Mouse (Mus musculus) CH12.LX (cell line): ENCODE measurements at regions not wholly inside any gene's neighbourhood (a gene's known extent, or its start where the extent isn't known, plus 50 kb on each side); places are given as distances from the start of the nearest gene placed in this dataset.

Experiments
- BHLHE40 ChIP-seq: IDR thresholded peaks from 2 replicates; pipeline ENCODE4 v1.6.1; 2011; ENCODE audit warnings: mild to moderate bottlenecking, low read depth, low read length, improper control_type of control experiment
- CHD2 ChIP-seq: IDR thresholded peaks from 2 replicates; pipeline ENCODE4 v1.6.1; 2011; ENCODE audit warnings: low read length, improper control_type of control experiment
- CTCF ChIP-seq, 2 experiments: IDR thresholded peaks in 1 of 2; conservative IDR thresholded peaks in 1 of 2; 2 replicates each; pipeline ENCODE4 v1.5.1; 2011 to 2012; ENCODE audit warnings: low read depth in 2 of 2, low read length in 2 of 2, improper control_type of control experiment in 1 of 2, inconsistent platforms in 1 of 2, mild to moderate bottlenecking in 1 of 2, moderate library complexity in 1 of 2
- GABPA ChIP-seq: IDR thresholded peaks from 2 replicates; pipeline ENCODE4 v1.6.1; 2012; ENCODE audit warnings: low read depth, low read length, improper control_type of control experiment, inconsistent platforms; ENCODE audit not compliant: insufficient replicate concordance
- HCFC1 ChIP-seq: IDR thresholded peaks from 2 replicates; pipeline ENCODE4 v1.6.1; 2012; ENCODE audit warnings: low read depth, mild to moderate bottlenecking, inconsistent platforms, low read length, improper control_type of control experiment
- MAX ChIP-seq: IDR thresholded peaks from 2 replicates; pipeline ENCODE4 v1.6.1; 2011; ENCODE audit warnings: low read length, improper control_type of control experiment
- MAZ ChIP-seq: IDR thresholded peaks from 2 replicates; pipeline ENCODE4 v1.6.1; 2012; ENCODE audit warnings: low read depth, mild to moderate bottlenecking, inconsistent platforms, low read length, improper control_type of control experiment, moderate library complexity
- POLR2A ChIP-seq: IDR thresholded peaks from 2 replicates; pipeline ENCODE4 v1.6.1; 2011; ENCODE audit warnings: low read depth, mild to moderate bottlenecking, improper control_type of control experiment, low read length
- RCOR1 ChIP-seq: conservative IDR thresholded peaks from 2 replicates; pipeline ENCODE4 v1.6.1; 2012; ENCODE audit warnings: low read depth, mild to moderate bottlenecking, inconsistent platforms, low read length, improper control_type of control experiment
- SMC3 ChIP-seq: IDR thresholded peaks from 2 replicates; pipeline ENCODE4 v1.6.1; 2011; ENCODE audit warnings: low read depth, low read length, improper control_type of control experiment
- TBP ChIP-seq: conservative IDR thresholded peaks from 2 replicates; pipeline ENCODE4 v1.6.1; 2011; ENCODE audit warnings: low read depth, low read length, improper control_type of control experiment
- ZNF384 ChIP-seq: IDR thresholded peaks from 2 replicates; pipeline ENCODE4 v1.6.1; 2012; ENCODE audit warnings: low read depth, low read length, improper control_type of control experiment, inconsistent platforms

GRCm38 (mm10) chr9:122450524-122450923 is 99.1 kb downstream of the Abhd5 start:
- no peak for TF ChIP-seq POLR2A
- TF ChIP-seq SMC3, result no peak
- no peak for TF ChIP-seq MAX
- no peak for TF ChIP-seq TBP
- no peak for TF ChIP-seq RCOR1
- TF ChIP-seq HCFC1, result no peak
- TF ChIP-seq CHD2, result no peak
- no peak for TF ChIP-seq MAZ
- no peak for TF ChIP-seq BHLHE40
- TF ChIP-seq CTCF (conservative IDR thresholded peaks at IDR 0.05 in 1 of 2, IDR thresholded peaks at IDR 0.05 in 1 of 2; ENCODE audit: low read depth in 2 of 2, low read length in 2 of 2), result no peak
- no peak for TF ChIP-seq ZNF384
- TF ChIP-seq GABPA, result no peak
